Mouse (Mus musculus): ENCODE results near the gene Avpr1b.

- TF ChIP-seq CTCF (IDR thresholded peaks at IDR 0.05; ENCODE audit: borderline replicate concordance, extremely low read depth, insufficient read depth, insufficient read length) (no peak), POLR2A (IDR thresholded peaks at IDR 0.05; ENCODE audit: borderline replicate concordance, extremely low read depth, insufficient read depth, insufficient read length, poor library complexity, severe bottlenecking) (no peak)
These were observed 28.6 kb upstream of the Avpr1b start for GRCm38 (mm10) chr1:131570391-131570790.

Data from brain, embryonic 14.5 days (tissue).